Mouse (Mus musculus): ENCODE data around the gene Smagp. TPM values are rescaled to one million over a fixed set of nuclear protein-coding genes. Genes with fewer than 3 reads are reported as not detected.

Smagp gene
- polyA plus RNA-seq, 1 experiment from 2014 or later = 15.2 TPM

DNA sequence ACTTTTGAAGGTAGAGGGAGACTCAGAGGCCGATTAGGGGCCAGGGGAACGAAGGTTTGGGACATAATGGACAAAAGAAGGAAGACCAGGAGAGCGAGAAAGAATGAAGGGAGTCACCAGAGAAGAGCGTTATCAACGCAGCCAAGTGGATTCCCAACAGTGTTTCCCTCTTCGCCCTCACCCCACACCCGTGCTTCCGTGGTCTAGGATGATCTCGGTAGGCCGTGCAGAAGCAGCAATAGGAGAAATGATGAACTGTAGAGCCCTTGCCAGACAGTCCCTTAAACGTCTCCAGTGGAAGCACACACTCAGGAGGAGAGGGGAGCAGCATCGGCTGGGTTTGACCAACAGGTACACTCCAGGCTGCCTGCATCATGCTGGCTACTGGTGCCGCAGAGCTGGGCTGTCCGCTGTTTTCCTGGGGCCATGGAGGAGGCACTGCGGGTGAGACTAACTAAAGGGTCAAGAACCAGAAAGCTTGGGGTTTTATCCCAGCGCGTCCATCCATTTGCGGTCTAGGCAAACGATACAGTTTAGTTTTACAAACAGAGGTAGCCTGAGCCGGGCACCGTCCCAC, 36.0 kb downstream of the Smagp start:
- ATAC-seq (ENCODE audit: borderline replicate concordance, extremely low read depth, low FRiP score, low TSS enrichment) = no peak
- Histone ChIP-seq H3K4me1 (peaks cover 32% of the 10 kb centered on the region), H3K4me2 (peak overlapping the region; percentile 99), H3K27me3 (peaks cover 34% of the 10 kb centered on the region), H3K9ac (peak overlapping the region; percentile 10; the same call in 1 of the 2 replicates), H3K27ac (no peak overlapping the region), H3K4me3 (peak overlapping the region; percentile 92), H3K9me3 (no peaks in the 10 kb centered on the region), H3K36me3 (no peaks in the 10 kb centered on the region)
- 19% methylated on average over 21 of the region's 21 CpGs for WGBS

DNA sequence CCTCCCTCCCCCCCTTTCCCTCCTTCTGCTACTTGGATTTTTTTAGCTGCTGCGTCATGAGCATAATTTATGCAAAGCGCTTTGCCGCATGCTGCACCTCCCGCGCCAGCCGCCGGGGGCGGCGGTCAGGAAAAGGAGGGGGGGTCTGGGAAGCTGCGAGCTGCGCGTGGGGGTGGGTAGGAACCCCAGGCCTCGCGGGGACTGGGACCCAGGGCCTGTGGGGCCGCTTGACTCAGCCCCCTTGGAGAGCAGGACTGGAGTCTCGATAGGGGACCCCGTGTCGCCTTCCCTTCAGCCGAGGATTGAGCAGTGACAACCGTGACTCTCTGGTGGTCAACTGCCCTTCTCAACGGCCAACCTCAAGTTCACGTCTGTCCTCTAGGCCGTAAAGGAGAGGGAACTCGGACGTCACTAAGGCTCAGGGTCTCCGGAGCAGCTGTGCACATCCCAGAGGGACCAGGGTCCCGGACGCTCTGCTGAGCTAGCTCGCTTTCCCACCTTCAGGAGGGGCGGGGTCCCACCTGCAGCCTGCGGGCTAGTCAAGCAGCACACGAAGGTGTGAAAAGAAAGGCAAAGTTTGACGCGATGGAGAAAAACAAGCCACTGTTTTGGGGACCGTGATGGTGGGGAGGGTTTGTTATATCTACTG, 36.6 kb downstream of the Smagp start:
- peak overlapping the region; percentile 33; the same call in 1 of the 2 replicates for H3K27ac ChIP-seq
- no peaks in the 10 kb centered on the region for H3K9me3 ChIP-seq
- WGBS = 1% methylated on average over 34 of the region's 35 CpGs
- H3K4me3 ChIP-seq = peak overlapping the region; percentile 92
- no peaks in the 10 kb centered on the region for H3K36me3 ChIP-seq
- ATAC-seq (ENCODE audit: borderline replicate concordance, extremely low read depth, low FRiP score, low TSS enrichment) = peak; percentile 66
- H3K4me1 ChIP-seq = peaks cover 32% of the 10 kb centered on the region
- peaks cover 28% of the 10 kb centered on the region for H3K27me3 ChIP-seq
- H3K9ac ChIP-seq = peak overlapping the region; percentile 79
- peak overlapping the region; percentile 99 for H3K4me2 ChIP-seq

DNA sequence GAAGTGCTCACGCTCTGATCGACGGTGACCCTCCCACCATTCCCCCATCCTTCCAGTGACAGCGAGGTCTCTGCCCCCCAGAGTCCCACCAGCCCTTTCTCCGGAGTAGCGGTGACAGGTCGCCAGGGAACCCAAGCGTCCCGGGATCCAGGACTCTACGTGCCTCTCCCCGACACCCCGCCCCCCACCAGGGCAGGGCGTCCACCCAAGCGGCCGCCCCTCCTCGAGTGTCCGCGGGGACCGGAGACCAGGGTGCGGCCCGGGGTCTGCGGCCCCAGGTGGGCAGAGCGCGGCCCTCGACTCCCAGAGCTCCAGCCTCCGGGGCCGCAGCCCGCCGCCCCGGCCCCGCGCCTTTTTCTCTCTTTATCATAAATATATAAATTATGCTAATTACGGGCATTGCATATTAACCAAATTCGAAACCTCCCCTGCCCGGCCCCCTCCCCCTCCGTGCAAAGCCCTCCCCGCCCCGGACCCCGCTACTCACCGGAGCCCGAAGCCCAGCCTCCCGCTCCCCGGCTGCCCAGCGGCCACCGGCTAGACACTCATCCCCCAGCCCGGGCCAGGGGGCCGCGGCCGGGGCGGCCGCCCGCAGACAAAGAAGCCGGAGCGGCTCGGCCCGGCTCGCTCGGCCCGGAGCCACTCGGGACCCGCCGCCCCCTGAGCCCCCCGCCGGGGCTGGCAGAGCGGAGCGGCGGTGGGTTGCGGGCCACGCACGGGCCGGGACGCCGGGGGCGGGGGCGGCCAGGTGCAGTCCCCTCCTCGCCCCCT, 37.3 kb downstream of the Smagp start, which contains the start of gene Pou6f1:
Gene Pou6f1 (minus strand): TSS at position 709 of the 771 bp plus-strand sequence.
- H3K4me1 ChIP-seq = peaks cover 25% of the 10 kb centered on the region
- peak within 1 kb of the TSS; percentile 92 for H3K4me3 ChIP-seq
- peak within 1 kb of the TSS; percentile 79 for H3K9ac ChIP-seq
- peaks cover 27% of the 10 kb centered on the region for H3K27me3 ChIP-seq
- no peaks in the 10 kb centered on the region for H3K9me3 ChIP-seq
- no peaks in the 10 kb centered on the region for H3K36me3 ChIP-seq
- WGBS = under 1% methylated on average over 76 of the region's 76 CpGs
- peak; percentile 63 for ATAC-seq (ENCODE audit: borderline replicate concordance, extremely low read depth, low FRiP score, low TSS enrichment)
- H3K4me2 ChIP-seq = peak within 1 kb of the TSS; percentile 99
- H3K27ac ChIP-seq = peak within 1 kb of the TSS; percentile 62

GRCm38 (mm10) chr15:100598883-100599275, 37.9 kb downstream of the Smagp start:
- WGBS = under 1% methylated on average over 12 of the region's 12 CpGs
- peak overlapping the region; percentile 79 for H3K9ac ChIP-seq
- H3K27me3 ChIP-seq = peaks cover 27% of the 10 kb centered on the region
- H3K27ac ChIP-seq = peak overlapping the region; percentile 62
- H3K9me3 ChIP-seq = no peaks in the 10 kb centered on the region
- peaks cover 23% of the 10 kb centered on the region for H3K4me1 ChIP-seq
- H3K4me2 ChIP-seq = peak overlapping the region; percentile 99
- H3K36me3 ChIP-seq = no peaks in the 10 kb centered on the region
- peak overlapping the region; percentile 92 for H3K4me3 ChIP-seq
- no peak; the same call in 1 of the 2 replicates for ATAC-seq (ENCODE audit: borderline replicate concordance, extremely low read depth, low FRiP score, low TSS enrichment)

DNA sequence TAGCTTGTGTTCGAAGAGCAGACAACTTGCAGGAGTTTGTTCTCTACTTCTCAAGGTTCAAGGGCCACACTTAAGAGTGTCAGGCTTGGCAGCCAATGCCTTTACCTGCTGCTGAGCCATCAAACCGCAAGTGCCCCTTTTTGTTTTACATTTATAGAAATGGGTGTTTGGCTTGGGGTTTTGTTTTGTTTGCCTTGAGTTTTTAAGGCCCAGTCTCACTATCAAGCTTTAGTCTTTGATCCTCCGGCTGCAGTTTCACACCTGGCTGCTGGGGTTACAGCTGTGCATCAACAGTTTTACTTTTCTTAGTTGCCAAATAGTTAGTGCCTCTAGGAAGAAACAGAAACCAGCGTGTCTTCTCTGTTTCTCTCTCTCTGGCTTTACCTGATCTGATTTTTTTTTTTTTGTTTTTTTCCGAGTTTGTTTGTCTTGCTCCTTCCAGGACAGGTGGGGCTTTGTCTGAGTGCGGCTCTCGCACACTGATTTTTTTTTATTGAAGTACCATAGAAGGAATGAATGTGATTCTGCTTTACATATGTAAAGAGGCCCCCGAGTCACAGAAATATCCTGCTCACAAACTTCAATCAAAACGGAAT, 38.4 kb downstream of the Smagp start:
- Histone ChIP-seq H3K9me3 (no peaks in the 10 kb centered on the region), H3K27ac (no peak overlapping the region), H3K4me3 (peak overlapping the region; percentile 92), H3K27me3 (peaks cover 22% of the 10 kb centered on the region), H3K4me2 (peak overlapping the region; percentile 99), H3K36me3 (no peaks in the 10 kb centered on the region), H3K4me1 (peaks cover 20% of the 10 kb centered on the region), H3K9ac (peak overlapping the region; percentile 79)
- no peak for ATAC-seq (ENCODE audit: borderline replicate concordance, extremely low read depth, low FRiP score, low TSS enrichment)
- 16% methylated on average over 9 of the region's 9 CpGs for WGBS

DNA sequence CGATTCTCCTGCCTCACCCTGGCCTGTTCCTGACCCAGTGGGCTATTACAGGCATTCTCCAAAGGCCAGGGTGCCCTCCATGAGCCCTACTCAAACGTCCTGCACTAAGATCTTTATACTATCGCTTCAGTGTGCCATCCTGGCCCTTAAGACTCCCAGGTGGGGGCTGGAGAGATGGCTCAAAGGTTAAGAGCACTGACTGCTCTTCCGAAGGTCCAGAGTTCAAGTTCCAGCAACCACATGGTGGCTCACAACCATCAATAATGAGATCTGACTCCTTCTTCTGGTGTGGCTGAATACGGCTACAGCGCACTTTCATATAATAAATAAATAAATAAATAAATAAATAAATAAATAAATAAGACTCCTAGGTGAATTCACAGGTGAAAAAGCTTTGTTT, 43.9 kb downstream of the Smagp start:
- no peak overlapping the region for H3K4me3 ChIP-seq
- no peaks in the 10 kb centered on the region for H3K9me3 ChIP-seq
- no peak overlapping the region for H3K27ac ChIP-seq
- no peaks in the 10 kb centered on the region for H3K36me3 ChIP-seq
- WGBS = 77% methylated on average over 6 of the region's 6 CpGs
- ATAC-seq (ENCODE audit: borderline replicate concordance, extremely low read depth, low FRiP score, low TSS enrichment) = no peak
- no peaks in the 10 kb centered on the region for H3K27me3 ChIP-seq
- no peak overlapping the region for H3K9ac ChIP-seq
- H3K4me1 ChIP-seq = no peaks in the 10 kb centered on the region
- no peak overlapping the region for H3K4me2 ChIP-seq

- Histone ChIP-seq H3K9ac (no peak overlapping the region), H3K4me1 (no peaks in the 10 kb centered on the region), H3K36me3 (no peaks in the 10 kb centered on the region), H3K27me3 (no peaks in the 10 kb centered on the region), H3K27ac (no peak overlapping the region), H3K4me2 (no peak overlapping the region), H3K9me3 (no peaks in the 10 kb centered on the region), H3K4me3 (no peak overlapping the region)
- 50% methylated on average over 8 of the region's 8 CpGs for WGBS
- ATAC-seq (ENCODE audit: borderline replicate concordance, extremely low read depth, low FRiP score, low TSS enrichment) = no peak
Measured at GRCm38 (mm10) chr15:100590436-100590835, 46.3 kb downstream of the Smagp start.

DNA sequence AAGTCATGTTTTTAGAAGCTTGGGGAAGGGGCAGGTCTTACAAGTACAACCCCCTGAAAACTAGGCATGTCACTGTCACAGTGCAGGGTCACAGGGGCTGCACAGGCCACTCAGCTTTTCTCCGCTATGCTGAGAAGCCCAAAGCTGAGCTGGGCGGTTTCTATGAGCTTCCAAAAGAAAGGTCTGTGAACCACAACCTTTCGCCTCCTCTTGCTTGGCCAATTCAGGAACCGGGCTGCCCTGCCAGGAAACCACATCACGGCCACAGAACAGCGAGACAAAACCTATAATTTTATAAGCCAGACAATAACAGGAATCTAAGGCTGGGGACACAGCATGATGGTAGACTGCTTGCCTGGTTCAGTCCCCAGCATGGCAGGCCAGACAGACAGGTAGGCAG, 48.4 kb downstream of the Smagp start:
- no peak overlapping the region for H3K27ac ChIP-seq
- H3K4me3 ChIP-seq = no peak overlapping the region
- no peaks in the 10 kb centered on the region for H3K36me3 ChIP-seq
- ATAC-seq (ENCODE audit: borderline replicate concordance, extremely low read depth, low FRiP score, low TSS enrichment) = no peak
- no peaks in the 10 kb centered on the region for H3K4me1 ChIP-seq
- H3K9ac ChIP-seq = no peak overlapping the region
- no peak overlapping the region for H3K4me2 ChIP-seq
- no peaks in the 10 kb centered on the region for H3K27me3 ChIP-seq
- no peaks in the 10 kb centered on the region for H3K9me3 ChIP-seq
- WGBS = 84% methylated on average over 6 of the region's 6 CpGs

- ATAC-seq (ENCODE audit: borderline replicate concordance, extremely low read depth, low FRiP score, low TSS enrichment) = no peak
- H3K4me1 ChIP-seq = no peaks in the 10 kb centered on the region
Measured at GRCm38 (mm10) chr15:100587166-100587565, 49.6 kb downstream of the Smagp start.

GRCm38 (mm10) chr15:100585931-100586330, 50.8 kb downstream of the Smagp start:
- no peak overlapping the region for H3K4me2 ChIP-seq
- no peaks in the 10 kb centered on the region for H3K9me3 ChIP-seq
- H3K27me3 ChIP-seq = no peaks in the 10 kb centered on the region
- no peak overlapping the region for H3K27ac ChIP-seq
- 95% methylated on average over 16 of the region's 16 CpGs for WGBS
- H3K4me3 ChIP-seq = no peak overlapping the region
- no peak overlapping the region for H3K9ac ChIP-seq
- H3K36me3 ChIP-seq = no peaks in the 10 kb centered on the region
- no peak for ATAC-seq (ENCODE audit: borderline replicate concordance, extremely low read depth, low FRiP score, low TSS enrichment)
- no peaks in the 10 kb centered on the region for H3K4me1 ChIP-seq

More at GRCm38 (mm10) chr15:100587166-100587565, 49.6 kb downstream of the Smagp start:
- no peak overlapping the region for H3K27ac ChIP-seq
- no peak overlapping the region for H3K9ac ChIP-seq
- H3K36me3 ChIP-seq = no peaks in the 10 kb centered on the region
- no peaks in the 10 kb centered on the region for H3K9me3 ChIP-seq
- H3K4me2 ChIP-seq = no peak overlapping the region
- 64% methylated on average over 4 of the region's 4 CpGs for WGBS
- no peak overlapping the region for H3K4me3 ChIP-seq
- H3K27me3 ChIP-seq = no peaks in the 10 kb centered on the region

- peaks cover 3% of the 10 kb centered on the region for H3K4me1 ChIP-seq
- H3K27me3 ChIP-seq = no peaks in the 10 kb centered on the region
- no peak overlapping the region for H3K27ac ChIP-seq
- H3K9ac ChIP-seq = no peak overlapping the region
- H3K4me2 ChIP-seq = no peak overlapping the region
- WGBS = 87% methylated on average over 10 of the region's 10 CpGs
- 0 out of 2 replicates have a peak, but pooled peaks have one; percentile 13 for ATAC-seq (ENCODE audit: borderline replicate concordance, extremely low read depth, low FRiP score, low TSS enrichment)
- H3K36me3 ChIP-seq = no peaks in the 10 kb centered on the region
- no peak overlapping the region for H3K4me3 ChIP-seq
- no peaks in the 10 kb centered on the region for H3K9me3 ChIP-seq
Measured at GRCm38 (mm10) chr15:100580108-100580507, 56.6 kb downstream of the Smagp start.
